Mouse (Mus musculus): ENCODE data around the gene Chrne. TPM values are rescaled to one million over a fixed set of nuclear protein-coding genes. Genes with fewer than 3 reads are reported as not detected.

The Chrne gene
- total and polyA plus RNA-seq, 2 experiments from 2014 or later = 0.78 TPM; not detected in 1

DNA sequence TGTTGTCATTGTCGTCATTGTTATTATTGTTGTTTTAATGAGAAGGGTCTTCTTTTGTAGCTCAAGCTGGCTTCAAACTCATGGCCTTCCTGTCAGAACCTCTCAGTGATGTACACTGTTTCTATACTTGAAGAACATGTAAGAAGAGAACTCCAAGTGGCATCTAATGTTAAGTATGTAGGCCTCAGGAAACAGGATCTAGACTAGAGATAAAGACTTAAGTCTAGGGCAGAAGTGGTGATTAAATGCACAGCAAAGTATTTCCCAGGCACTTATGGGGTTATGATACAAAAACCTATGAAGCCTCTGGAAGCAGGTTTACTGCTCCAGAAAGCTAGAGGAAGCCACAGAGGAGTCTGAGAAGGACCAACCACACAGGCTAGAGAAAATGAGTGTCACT is 19.3 kb upstream of the Chrne start:
- 76% methylated on average over 1 of the region's 1 CpGs for WGBS
- Histone ChIP-seq H3K4me1 (ENCODE audit: insufficient read depth, low read length) (no peaks in the 10 kb centered on the region), H3K4me3 (ENCODE audit: low read depth, low read length) (no peak overlapping the region), H3K27ac (ENCODE audit: low read depth, low read length) (no peak overlapping the region), H3K36me3 (ENCODE audit: insufficient read depth, low read length) (no peaks in the 10 kb centered on the region; the same call in 1 of the 2 replicates), H3K27me3 (ENCODE audit: insufficient read depth, low read length) (no peaks in the 10 kb centered on the region), H3K9me3 (ENCODE audit: low read length) (no peaks in the 10 kb centered on the region), H3K4me2 (ENCODE audit: low read depth, low read length, poor library complexity, severe bottlenecking) (no peak overlapping the region), H3K9ac (replicated peaks; ENCODE audit: low read length, poor library complexity, severe bottlenecking) (no peak overlapping the region)
- TF ChIP-seq CTCF (IDR thresholded peaks at IDR 0.05) = no peak
- no peak for ATAC-seq (ENCODE audit: low FRiP score)
- no peak for DNase-seq (ENCODE audit: low spot score)

DNA sequence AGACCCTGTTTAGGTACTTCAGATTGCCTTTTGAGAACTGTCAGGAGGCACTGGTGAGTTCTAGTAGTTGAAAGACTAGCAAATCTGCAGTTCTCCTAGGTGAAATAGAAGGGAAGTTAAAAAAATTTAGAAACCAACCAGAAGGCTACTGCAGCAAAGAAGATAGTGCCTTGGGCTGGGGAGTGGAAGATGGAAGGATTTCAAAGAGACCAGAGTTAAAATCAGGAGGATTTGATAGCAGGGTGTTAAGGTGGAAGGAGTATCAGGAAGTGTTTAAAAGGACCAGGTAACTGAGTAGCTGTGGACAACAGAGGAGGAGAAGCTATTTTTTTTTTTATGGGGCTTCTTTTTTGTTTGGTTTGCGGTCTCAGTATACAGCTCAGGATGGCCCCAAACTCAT is 18.7 kb upstream of the Chrne start:
- no peak overlapping the region for H3K4me2 ChIP-seq (ENCODE audit: low read depth, low read length, poor library complexity, severe bottlenecking)
- H3K27me3 ChIP-seq (ENCODE audit: insufficient read depth, low read length) = no peaks in the 10 kb centered on the region
- ATAC-seq (ENCODE audit: low FRiP score) = no peak
- no peak overlapping the region for H3K27ac ChIP-seq (ENCODE audit: low read depth, low read length)
- WGBS = 94% methylated on average over 1 of the region's 1 CpGs
- no peak for DNase-seq (ENCODE audit: low spot score)
- H3K4me1 ChIP-seq (ENCODE audit: insufficient read depth, low read length) = no peaks in the 10 kb centered on the region
- no peaks in the 10 kb centered on the region for H3K9me3 ChIP-seq (ENCODE audit: low read length)
- no peak overlapping the region for H3K9ac ChIP-seq (replicated peaks; ENCODE audit: low read length, poor library complexity, severe bottlenecking)
- H3K36me3 ChIP-seq (ENCODE audit: insufficient read depth, low read length) = no peaks in the 10 kb centered on the region
- H3K4me3 ChIP-seq (ENCODE audit: low read depth, low read length) = no peak overlapping the region
- no peak for TF ChIP-seq CTCF (IDR thresholded peaks at IDR 0.05)

DNA sequence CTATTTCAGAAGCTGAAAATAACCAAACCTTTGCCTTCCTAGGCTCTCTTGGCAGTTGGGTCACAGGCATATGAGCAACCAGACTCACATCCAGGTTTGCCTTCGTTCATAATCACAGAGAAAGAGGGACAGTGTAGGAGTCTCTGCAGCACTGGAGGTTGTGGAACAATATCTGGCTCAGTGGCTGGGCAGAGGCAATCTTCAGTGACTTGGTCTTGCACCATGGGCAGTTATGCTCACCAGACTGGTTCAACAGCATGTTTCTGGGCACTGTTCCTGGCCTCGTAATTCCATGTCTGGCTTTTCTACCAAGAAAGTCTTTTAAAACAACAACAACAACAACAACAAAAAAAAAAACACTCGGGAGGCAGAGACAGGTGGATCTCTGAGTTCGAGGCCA is 16.6 kb upstream of the Chrne start:
- Histone ChIP-seq H3K9me3 (ENCODE audit: low read length) (no peaks in the 10 kb centered on the region), H3K27ac (ENCODE audit: low read depth, low read length) (no peak overlapping the region), H3K4me2 (ENCODE audit: low read depth, low read length, poor library complexity, severe bottlenecking) (no peak overlapping the region), H3K4me1 (ENCODE audit: insufficient read depth, low read length) (no peaks in the 10 kb centered on the region), H3K4me3 (ENCODE audit: low read depth, low read length) (no peak overlapping the region), H3K36me3 (ENCODE audit: insufficient read depth, low read length) (no peaks in the 10 kb centered on the region), H3K9ac (replicated peaks; ENCODE audit: low read length, poor library complexity, severe bottlenecking) (no peak overlapping the region), H3K27me3 (ENCODE audit: insufficient read depth, low read length) (no peaks in the 10 kb centered on the region)
- no peak for DNase-seq (ENCODE audit: low spot score)
- ATAC-seq (ENCODE audit: low FRiP score) = no peak
- WGBS = 83% methylated on average over 4 of the region's 4 CpGs
- no peak for TF ChIP-seq CTCF (IDR thresholded peaks at IDR 0.05)

DNA sequence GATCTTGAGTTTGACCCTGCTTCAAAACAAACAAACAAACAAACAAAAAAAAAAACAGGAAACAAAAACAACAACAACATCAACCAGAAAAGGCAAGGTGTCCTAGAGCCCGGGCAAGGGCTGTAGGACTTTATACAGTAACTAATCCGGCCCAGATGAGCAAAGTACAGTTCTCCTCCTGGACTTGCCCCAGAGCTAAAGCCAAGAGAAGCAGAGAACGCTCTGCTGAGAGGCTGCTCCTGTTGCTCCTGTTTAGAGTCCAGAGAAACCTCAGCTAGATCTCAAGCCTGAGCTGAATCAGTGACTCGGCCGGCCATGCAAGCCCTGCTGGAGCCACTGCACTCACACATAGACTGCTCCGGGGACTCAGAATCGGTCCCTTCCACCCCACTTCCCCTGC is 11.1 kb upstream of the Chrne start:
- ATAC-seq (ENCODE audit: low FRiP score) (no peak), DNase-seq (ENCODE audit: low spot score) (no peak)
- no peak for TF ChIP-seq CTCF (IDR thresholded peaks at IDR 0.05)
- no peak overlapping the region for H3K4me3 ChIP-seq (ENCODE audit: low read depth, low read length)
- H3K9ac ChIP-seq (replicated peaks; ENCODE audit: low read length, poor library complexity, severe bottlenecking) = no peak overlapping the region
- H3K27me3 ChIP-seq (ENCODE audit: insufficient read depth, low read length) = no peaks in the 10 kb centered on the region
- H3K27ac ChIP-seq (ENCODE audit: low read depth, low read length) = no peak overlapping the region
- H3K4me1 ChIP-seq (ENCODE audit: insufficient read depth, low read length) = no peaks in the 10 kb centered on the region
- WGBS = 59% methylated on average over 7 of the region's 7 CpGs
- no peaks in the 10 kb centered on the region for H3K36me3 ChIP-seq (ENCODE audit: insufficient read depth, low read length)
- no peaks in the 10 kb centered on the region for H3K9me3 ChIP-seq (ENCODE audit: low read length)
- H3K4me2 ChIP-seq (ENCODE audit: low read depth, low read length, poor library complexity, severe bottlenecking) = no peak overlapping the region

DNA sequence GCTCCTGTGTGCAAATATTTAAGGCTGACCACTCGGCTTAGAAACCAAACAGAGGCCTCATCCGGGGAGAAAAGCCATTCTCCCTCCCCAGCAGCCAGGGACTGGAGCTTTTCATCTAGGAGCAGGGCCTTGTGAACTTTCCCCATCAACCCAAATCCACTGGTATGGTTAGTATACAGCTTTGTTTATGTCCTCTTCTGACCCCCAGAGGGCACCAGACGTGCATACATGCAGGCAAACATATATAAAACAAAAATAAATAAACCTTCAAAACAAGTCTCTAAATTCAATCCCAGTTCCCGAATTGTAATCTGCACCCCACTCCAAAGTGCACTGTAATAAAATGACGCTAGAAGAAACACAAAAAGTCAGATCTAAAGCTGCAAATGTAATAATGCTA is 10.5 kb upstream of the Chrne start:
- no peaks in the 10 kb centered on the region for H3K9me3 ChIP-seq (ENCODE audit: low read length)
- no peak overlapping the region for H3K9ac ChIP-seq (replicated peaks; ENCODE audit: low read length, poor library complexity, severe bottlenecking)
- no peak overlapping the region for H3K4me3 ChIP-seq (ENCODE audit: low read depth, low read length)
- no peak overlapping the region for H3K27ac ChIP-seq (ENCODE audit: low read depth, low read length)
- no peaks in the 10 kb centered on the region for H3K36me3 ChIP-seq (ENCODE audit: insufficient read depth, low read length)
- H3K4me2 ChIP-seq (ENCODE audit: low read depth, low read length, poor library complexity, severe bottlenecking) = no peak overlapping the region
- H3K27me3 ChIP-seq (ENCODE audit: insufficient read depth, low read length) = no peaks in the 10 kb centered on the region
- H3K4me1 ChIP-seq (ENCODE audit: insufficient read depth, low read length) = no peaks in the 10 kb centered on the region
- 60% methylated on average over 5 of the region's 5 CpGs for WGBS
- peak; percentile 50 for TF ChIP-seq CTCF (IDR thresholded peaks at IDR 0.05)
- ATAC-seq (ENCODE audit: low FRiP score) (no peak), DNase-seq (ENCODE audit: low spot score) (no peak)

DNA sequence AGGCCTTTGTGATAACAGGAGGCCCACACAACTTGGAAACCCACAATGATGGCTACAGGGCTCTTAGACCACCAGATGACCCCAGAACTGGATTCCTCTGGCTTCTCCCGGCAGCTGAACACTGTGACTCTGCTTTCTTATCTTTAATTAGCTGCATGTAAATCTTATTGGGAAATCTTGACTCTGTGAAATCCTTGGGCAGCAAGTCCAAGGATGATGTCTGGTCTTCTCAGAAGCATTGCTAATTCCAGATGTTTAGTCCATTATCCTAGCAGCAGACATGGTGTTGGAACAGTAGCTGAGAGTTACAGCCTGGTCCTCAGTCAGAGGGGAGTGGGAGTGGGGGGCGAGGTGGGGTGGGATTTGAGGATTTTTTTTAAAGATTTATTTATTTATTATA is 9.4 kb upstream of the Chrne start:
- Histone ChIP-seq H3K4me3 (ENCODE audit: low read depth, low read length) (no peak overlapping the region), H3K4me1 (ENCODE audit: insufficient read depth, low read length) (no peaks in the 10 kb centered on the region), H3K4me2 (ENCODE audit: low read depth, low read length, poor library complexity, severe bottlenecking) (no peak overlapping the region), H3K27ac (ENCODE audit: low read depth, low read length) (no peak overlapping the region), H3K9ac (replicated peaks; ENCODE audit: low read length, poor library complexity, severe bottlenecking) (no peak overlapping the region), H3K9me3 (ENCODE audit: low read length) (no peaks in the 10 kb centered on the region), H3K27me3 (ENCODE audit: insufficient read depth, low read length) (no peaks in the 10 kb centered on the region), H3K36me3 (ENCODE audit: insufficient read depth, low read length) (no peaks in the 10 kb centered on the region)
- 65% methylated on average over 2 of the region's 2 CpGs for WGBS
- ATAC-seq (ENCODE audit: low FRiP score) (no peak), DNase-seq (ENCODE audit: low spot score) (no peak)
- no peak for TF ChIP-seq CTCF (IDR thresholded peaks at IDR 0.05)

Data from midbrain, postnatal 0 days (tissue).